Mouse (Mus musculus) liver (tissue): ENCODE data around the gene Mcl1.
"Not testable (repeated sequence)": the region's sequence is repeated elsewhere in the genome, so short reads cannot be mapped to it uniquely, and the experiment has no call there.

Experiments
- DNase-seq: peaks from one replicate; pipeline ENCODE4 v3.0.0-alpha.2; 2020; ENCODE audit warnings: mixed read lengths

Mcl1 gene

GRCm38 (mm10) chr3:95668589-95669308 is 10.2 kb downstream of the Mcl1 start:
- DNase-seq = no peak

GRCm38 (mm10) chr3:95669309-95669665 is 10.7 kb downstream of the Mcl1 start:
- DNase-seq = no peak

- DNase-seq = not testable (repeated sequence)
These were observed 11.8 kb downstream of the Mcl1 start for GRCm38 (mm10) chr3:95670419-95670818.

- DNase-seq = no peak
These were observed 12.6 kb downstream of the Mcl1 start for GRCm38 (mm10) chr3:95671201-95671600.

GRCm38 (mm10) chr3:95672461-95672860 is 13.9 kb downstream of the Mcl1 start:
- DNase-seq = no peak

- no peak for DNase-seq
These were observed 14.5 kb downstream of the Mcl1 start for GRCm38 (mm10) chr3:95672861-95673706.

GRCm38 (mm10) chr3:95673707-95674211 is 15.2 kb downstream of the Mcl1 start:
- DNase-seq = peak; percentile 43

GRCm38 (mm10) chr3:95674236-95674635 is 15.6 kb downstream of the Mcl1 start:
- peak; percentile 95 for DNase-seq

- peak; percentile 87 for DNase-seq
These were observed 16.2 kb downstream of the Mcl1 start for GRCm38 (mm10) chr3:95674812-95675211.

GRCm38 (mm10) chr3:95675301-95676092 is 16.9 kb downstream of the Mcl1 start:
- DNase-seq = peak; percentile 85

GRCm38 (mm10) chr3:95676745-95677419 is 18.3 kb downstream of the Mcl1 start:
- peak; percentile 83 for DNase-seq

GRCm38 (mm10) chr3:95677420-95678090 is 19.0 kb downstream of the Mcl1 start:
- no peak for DNase-seq

GRCm38 (mm10) chr3:95679551-95679950 is 21.0 kb downstream of the Mcl1 start:
- no peak for DNase-seq

GRCm38 (mm10) chr3:95680673-95681072 is 22.1 kb downstream of the Mcl1 start:
- no peak for DNase-seq

- no peak for DNase-seq
These were observed 22.8 kb downstream of the Mcl1 start for GRCm38 (mm10) chr3:95681365-95681764.

- DNase-seq = no peak
These were observed 24.3 kb downstream of the Mcl1 start for GRCm38 (mm10) chr3:95682878-95683277.

GRCm38 (mm10) chr3:95684846-95685245 is 26.3 kb downstream of the Mcl1 start:
- DNase-seq = no peak

- no peak for DNase-seq
These were observed 26.7 kb downstream of the Mcl1 start for GRCm38 (mm10) chr3:95685301-95685700.

GRCm38 (mm10) chr3:95685701-95686100 is 27.1 kb downstream of the Mcl1 start:
- no peak for DNase-seq

GRCm38 (mm10) chr3:95686492-95687167 is 28.0 kb downstream of the Mcl1 start:
- no peak for DNase-seq

- DNase-seq = no peak
These were observed 28.6 kb downstream of the Mcl1 start for GRCm38 (mm10) chr3:95687168-95687523.
